Mouse (Mus musculus) heart, postnatal 25 days (tissue): ENCODE data around the gene Lefty2. TPM values are rescaled to one million over a fixed set of nuclear protein-coding genes. Genes with fewer than 3 reads are reported as not detected.
"Not testable (repeated sequence)": the region's sequence is repeated elsewhere in the genome, so short reads cannot be mapped to it uniquely, and the experiment has no call there.

Experiments used
- DNase-seq: peaks from one replicate; pipeline ENCODE4 v3.0.0; 2022; ENCODE audit warnings: low spot score
- intact Hi-C: fragments of 180-260 bp; cut with DNase I; formaldehyde crosslinking; loops from one replicate; pipeline ENCODE4 v1.15.1; 2025
- total RNA-seq, 2 experiments: library from RNA; stranded (reverse); gene quantifications; 2 replicates each; pipeline ENCODE4 v1.2.3; 2021

Lefty2 gene
- total RNA-seq, 2 experiments from 2014 or later, result not detected

- DNase-seq, result no peak
Observed at GRCm38 (mm10) chr1:180889841-180890240, 3.1 kb upstream of the Lefty2 start.

DNA sequence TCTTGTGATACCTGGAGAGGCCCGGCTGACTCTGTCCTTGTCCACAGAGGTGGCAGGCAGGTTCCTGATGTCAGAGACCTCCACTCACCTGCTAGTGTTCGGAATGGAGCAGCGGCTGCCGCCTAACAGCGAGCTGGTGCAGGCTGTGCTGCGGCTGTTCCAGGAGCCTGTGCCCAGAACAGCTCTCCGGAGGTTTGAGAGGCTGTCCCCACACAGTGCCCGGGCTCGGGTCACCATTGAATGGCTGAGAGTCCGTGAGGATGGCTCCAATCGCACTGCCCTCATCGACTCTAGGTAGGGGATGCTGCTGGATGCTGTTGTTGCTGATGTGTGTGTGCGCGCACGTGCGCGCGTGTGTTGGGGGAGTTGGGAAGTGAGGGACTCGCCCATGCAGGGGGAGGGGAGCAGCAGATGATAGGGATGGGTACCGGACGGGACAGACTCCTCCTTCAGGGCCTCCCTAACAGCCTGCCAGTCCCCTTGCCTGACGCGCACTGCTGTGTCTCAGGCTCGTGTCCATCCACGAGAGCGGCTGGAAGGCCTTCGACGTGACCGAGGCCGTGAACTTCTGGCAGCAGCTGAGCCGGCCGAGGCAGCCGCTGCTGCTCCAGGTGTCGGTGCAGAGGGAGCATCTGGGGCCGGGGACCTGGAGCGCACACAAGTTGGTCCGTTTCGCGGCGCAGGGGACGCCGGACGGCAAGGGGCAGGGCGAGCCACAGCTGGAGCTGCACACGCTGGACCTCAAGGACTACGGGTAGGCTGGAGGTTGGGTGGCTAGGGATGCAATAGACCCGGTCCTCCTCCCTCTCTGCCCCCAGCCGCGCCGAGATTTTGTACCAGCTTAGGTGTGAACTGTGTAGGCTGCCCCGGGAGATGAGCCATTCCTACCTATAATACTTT, 1.4 kb downstream of the Lefty2 start:
- intact Hi-C loops, DNase-seq: not testable (repeated sequence)

More at GRCm38 (mm10) chr1:180889841-180890240, 3.1 kb upstream of the Lefty2 start:
- intact Hi-C loops, result no loop called here

DNA sequence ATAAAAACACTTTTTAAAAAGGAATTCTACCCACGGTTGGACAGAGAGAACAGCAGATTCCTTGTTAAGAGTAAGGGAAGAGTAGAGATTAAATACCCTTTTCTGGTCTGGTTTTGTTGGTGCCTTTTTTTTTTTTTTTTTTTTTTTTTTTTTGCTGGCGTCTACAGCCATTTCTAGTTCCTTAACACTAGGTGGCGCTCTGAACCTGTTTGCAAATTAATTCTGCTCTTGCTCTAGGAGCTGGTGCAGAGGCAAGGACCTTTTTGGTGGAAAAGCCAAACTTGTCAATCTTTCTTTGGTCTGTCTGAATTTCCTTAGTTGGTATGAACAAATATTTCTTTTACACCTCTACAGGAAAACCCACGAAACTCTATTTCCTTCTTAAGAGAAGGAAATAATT, 8.2 kb downstream of the Lefty2 start:
- DNase-seq, result no peak
- intact Hi-C loops, result loop anchor here (1.0 kb wide), 1 partner anchor 73 kb away; no protein-coding TSS in a partner anchor

DNA sequence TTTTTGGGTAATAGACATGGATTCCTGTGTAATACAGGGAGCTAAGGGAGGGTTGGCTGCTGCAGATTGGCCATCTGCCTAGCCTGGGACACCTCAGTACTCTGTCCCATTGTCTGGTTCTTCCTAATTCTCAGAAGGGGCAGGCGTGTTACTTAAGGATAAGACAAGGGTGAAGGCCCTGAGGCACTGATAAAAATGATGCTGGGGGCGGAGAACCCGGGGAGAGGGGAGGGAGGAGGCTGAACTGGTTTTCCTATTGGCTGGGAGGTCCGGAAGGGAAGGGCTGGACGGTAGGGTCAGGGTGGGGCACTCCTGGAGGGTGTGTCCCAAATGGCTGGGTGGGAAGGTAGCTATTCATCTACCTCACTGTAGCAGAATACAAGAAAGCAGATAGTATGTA, 10.0 kb downstream of the Lefty2 start:
- intact Hi-C loops, result loop anchor here (2.0 kb wide), 1 partner anchor 38 kb away; no protein-coding TSS in a partner anchor
- DNase-seq, result no peak

DNA sequence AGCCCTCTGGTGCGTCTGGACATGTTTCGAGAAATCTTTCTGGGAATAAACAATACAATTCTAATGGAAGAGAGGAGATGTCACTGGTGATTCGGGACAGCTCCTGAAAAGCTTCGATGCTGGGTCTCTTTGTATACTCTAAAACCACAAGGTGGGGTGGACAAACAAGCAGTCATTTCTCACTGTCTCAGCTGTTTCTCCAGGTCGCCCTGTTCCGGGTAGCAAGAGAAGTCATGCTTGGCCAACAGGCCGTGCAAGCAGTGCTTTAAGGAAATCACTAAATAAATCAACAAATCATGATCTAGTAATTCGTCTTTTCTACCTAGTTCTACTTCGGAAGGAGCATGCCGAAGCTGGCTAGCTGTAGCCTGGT, 10.7 kb downstream of the Lefty2 start:
- DNase-seq, result no peak
- intact Hi-C loops, result loop anchor here (2.0 kb wide), 1 partner anchor 37 kb away; no protein-coding TSS in a partner anchor

DNA sequence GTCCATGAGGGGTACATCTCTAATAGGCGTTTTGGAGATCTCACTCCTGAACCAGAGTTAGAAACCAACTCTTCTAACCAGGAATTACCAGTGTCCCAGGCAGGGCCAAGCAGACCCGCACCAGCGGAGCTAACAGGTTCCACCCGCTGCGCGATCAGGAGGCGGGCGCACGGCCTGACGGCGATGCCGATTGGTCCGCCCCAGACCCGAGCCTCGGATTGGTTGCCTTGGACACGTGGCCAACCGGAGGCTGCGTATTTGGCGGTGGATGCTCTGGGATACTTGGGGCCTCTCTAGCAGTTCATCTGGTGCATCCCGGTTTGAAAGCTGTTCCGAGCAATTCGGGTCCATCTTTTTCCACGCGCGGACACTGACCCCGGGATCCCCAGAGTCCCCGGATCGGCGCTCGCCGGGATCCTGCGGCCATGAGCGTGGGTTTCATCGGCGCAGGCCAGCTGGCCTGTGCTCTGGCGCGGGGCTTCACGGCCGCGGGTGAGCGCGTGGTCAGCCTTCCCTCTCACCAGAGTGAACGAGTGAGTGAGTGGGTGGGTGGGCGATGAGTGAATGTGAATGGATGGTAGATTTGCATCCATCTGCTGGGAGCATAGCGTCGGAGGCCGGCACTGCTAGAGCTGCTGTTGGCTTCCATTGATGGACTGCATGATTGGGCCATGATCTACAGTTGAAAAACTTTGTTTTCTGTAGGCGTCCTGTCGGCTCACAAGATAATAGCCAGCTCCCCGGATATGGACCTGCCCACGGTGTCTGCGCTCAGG, 11.3 kb downstream of the Lefty2 start, which contains the start of gene Pycr2:
Gene Pycr2 (plus strand): TSS at position 255 of the 776 bp plus-strand sequence.
- intact Hi-C loops, result no loop called here
- peak; percentile 89 for DNase-seq

DNA sequence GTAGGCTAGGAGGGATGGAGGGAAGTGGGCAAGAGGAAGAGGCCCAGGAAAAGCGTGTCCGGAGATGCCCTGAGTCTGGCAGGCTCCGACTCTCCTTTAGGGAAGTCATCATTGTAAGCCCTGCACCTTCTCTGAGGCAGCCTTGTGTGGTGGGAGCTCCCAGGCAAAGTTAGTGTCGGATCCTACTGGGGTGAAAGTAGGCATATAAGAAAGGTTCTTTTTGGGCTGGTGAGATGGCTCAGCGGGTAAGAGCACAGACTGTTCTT, 11.8 kb downstream of the Lefty2 start:
- no peak for DNase-seq
- intact Hi-C loops, result no loop called here

GRCm38 (mm10) chr1:180905307-180905706, 12.4 kb downstream of the Lefty2 start:
- DNase-seq, result no peak

DNA sequence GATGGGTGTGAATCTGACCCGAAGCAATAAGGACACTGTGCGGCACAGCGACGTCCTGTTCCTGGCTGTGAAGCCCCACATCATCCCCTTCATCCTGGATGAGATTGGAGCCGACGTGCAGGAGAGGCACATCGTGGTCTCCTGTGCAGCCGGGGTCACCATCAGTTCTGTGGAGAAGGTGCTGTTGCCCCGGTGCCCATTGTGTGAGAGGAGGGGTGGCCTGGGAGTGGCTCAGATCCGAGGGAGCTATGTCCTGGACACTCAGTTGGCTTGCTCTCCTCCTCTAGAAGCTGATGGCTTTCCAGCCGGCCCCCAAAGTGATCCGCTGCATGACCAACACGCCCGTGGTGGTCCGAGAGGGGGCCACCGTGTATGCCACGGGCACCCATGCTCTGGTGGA, 13.0 kb downstream of the Lefty2 start:
- intact Hi-C loops, result no loop called here
- no peak for DNase-seq

More at GRCm38 (mm10) chr1:180905307-180905706, 12.4 kb downstream of the Lefty2 start:
- intact Hi-C loops, result no loop called here

DNA sequence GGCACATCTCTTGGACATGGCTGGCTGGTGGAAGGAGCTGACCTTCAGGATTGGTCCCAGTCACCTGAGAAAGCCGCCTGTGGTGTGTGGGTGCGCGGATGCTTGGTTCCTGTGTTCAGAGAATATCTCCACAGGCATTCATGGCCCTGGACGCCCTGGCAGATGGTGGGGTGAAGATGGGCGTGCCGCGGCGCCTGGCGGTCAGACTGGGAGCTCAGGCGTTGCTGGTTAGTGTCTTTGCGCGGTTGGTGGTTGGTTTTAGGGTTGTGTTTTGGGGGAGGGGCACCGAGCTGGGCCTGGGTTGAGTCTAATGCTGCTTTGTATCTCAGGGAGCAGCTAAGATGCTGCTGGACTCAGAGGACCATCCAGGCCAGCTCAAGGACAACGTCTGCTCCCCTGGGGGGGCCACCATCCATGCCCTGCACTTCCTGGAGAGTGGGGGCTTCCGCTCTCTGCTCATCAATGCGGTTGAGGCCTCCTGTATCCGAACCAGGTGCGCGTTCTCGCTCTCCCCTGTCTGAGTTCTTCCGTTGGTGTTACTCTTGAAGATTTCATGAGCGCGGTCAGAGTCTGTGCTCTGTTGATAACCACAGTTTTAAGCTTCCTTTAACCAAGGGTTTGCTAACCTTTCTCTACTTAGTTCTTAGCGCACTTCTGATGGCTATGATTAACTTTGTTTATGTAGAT, 13.7 kb downstream of the Lefty2 start:
- DNase-seq, result no peak
- intact Hi-C loops, result no loop called here

DNA sequence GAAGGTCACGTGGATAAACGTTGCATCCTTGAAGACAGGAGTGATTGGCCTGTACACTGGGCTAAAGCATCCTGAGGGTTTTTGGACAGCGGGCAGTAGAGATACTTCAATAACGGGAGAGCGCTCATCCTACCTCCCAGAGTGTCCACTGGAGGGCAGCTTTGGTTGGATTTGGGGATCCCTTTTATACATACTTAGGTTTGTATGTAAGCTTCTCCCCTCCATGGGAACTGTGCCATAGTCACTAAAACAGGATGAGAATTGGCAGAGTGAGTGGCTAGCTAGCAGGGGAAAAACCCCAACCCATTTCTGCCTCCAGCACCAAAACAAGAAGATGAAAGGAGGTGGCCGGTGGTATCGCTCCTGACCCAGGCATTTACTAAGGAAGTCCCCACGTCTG, 18.2 kb downstream of the Lefty2 start:
- DNase-seq, result no peak

GRCm38 (mm10) chr1:180911653-180912287, 18.9 kb downstream of the Lefty2 start:
- no peak for DNase-seq
- intact Hi-C loops, result no loop called here

More for the DNA sequence above, 18.2 kb downstream of the Lefty2 start:
- intact Hi-C loops, result no loop called here

- intact Hi-C loops, result no loop called here
- DNase-seq, result no peak
Observed at GRCm38 (mm10) chr1:180912792-180913191, 19.9 kb downstream of the Lefty2 start.

DNA sequence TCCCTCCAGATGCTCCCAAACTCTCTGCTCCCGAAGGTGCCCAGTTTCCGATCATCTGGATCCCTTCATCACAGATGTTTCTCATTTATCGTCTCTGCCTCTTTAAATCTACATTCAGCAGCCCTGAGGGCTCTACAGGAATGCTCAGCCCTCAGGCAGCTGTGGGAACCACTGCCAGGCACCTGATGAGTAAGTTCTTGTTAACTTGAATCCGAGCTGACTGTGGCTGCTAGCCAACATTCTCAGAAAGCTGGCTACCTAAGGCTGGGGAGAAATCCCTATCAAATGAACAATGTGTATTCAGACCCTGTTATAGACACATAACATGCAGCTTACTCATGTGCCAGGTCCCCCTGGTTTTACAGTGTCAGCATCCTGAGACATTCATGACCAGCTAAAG, 20.9 kb downstream of the Lefty2 start:
- intact Hi-C loops, result no loop called here

DNA sequence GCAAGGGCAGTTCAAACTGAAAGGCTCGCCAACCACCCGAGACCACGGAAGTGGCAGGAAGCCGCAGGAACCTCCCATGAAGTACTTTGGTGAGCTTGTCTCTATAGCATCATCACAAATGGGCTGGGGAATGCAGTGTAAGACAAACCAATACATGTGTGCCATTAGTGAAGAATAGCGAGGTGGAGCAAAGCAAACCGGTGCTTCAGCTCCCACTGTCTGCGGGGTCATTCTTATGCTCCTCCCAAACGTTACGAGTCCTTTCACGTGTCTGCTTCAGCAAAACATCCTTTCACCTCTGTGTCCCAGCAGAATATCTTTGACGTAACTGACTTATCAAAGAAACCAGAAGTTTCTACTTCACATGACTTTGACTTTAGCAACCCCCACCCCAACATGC, 23.5 kb downstream of the Lefty2 start:
- DNase-seq, result no peak
- intact Hi-C loops, result no loop called here

More for the DNA sequence above, 20.9 kb downstream of the Lefty2 start:
- DNase-seq, result no peak

- no peak for DNase-seq
- intact Hi-C loops, result no loop called here
Observed at GRCm38 (mm10) chr1:180917053-180917452, 24.1 kb downstream of the Lefty2 start.

- no peak for DNase-seq
- intact Hi-C loops, result no loop called here
Observed at GRCm38 (mm10) chr1:180919686-180920085, 26.8 kb downstream of the Lefty2 start.

DNA sequence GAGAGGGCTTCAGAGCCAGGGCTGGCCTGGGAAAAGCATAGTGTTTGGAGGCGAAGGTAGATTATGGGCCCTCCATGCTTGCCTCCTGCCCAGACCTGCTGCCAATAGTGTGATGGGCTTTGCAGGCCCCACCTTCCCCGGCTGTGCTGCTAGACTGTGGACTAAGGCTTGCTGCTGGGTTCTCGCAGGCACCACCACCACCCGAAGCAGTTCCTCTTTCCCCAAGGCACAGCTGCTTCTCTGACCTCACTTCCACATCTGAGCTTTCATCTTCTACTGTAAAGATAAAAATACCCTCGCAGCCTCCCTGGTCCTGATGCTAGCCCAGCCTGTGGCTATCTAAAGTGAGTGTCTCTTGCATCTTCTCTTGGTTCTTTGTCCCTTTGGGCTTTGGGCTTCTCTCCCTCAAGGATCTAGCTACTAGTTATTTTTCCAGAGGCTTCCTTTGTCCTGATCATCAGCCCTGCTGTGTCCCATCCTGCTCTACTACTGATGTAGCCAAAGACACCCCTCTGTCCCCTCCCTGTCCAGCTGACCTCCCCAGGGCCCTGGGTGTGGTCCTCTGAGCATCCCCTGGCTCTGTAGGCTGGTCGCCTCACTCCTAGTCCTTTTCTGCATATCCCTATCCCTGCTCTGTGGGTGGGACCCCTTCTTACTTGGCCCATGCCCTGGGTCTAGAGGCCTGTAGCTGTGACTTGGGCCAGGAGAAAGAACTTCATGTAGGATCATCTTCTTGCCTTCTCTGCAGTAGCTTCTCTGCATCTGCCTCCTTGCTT, 29.6 kb downstream of the Lefty2 start:
- no peak for DNase-seq
- intact Hi-C loops, result no loop called here

DNA sequence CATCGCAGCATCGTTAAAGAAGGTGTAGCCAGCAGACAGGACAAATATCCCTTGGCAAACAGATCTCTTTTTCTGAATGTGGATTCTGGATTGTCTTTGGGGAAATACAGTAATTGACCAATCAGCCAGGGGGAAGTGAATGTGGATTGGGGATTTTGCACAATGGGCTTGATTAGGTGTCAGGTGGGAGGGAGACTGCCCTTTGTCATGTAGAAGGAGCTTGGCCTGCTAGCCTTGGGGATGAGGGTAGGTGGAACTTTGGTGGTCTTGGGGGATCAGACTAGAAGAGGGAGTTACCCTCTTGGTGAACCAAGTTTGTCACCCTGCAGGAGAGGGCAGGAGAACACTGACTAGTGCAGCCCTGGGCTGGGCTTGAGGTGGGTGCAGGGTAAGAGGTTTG, 31.8 kb downstream of the Lefty2 start:
- intact Hi-C loops, result no loop called here
- no peak for DNase-seq
